Mouse (Mus musculus): Measurements from ENCODE around the gene Eif2b1. TPM values are rescaled to one million over a fixed set of nuclear protein-coding genes. Genes with fewer than 3 reads are reported as not detected.

The Eif2b1 gene
- total RNA-seq, 1 experiment from 2014 or later: 23.4 TPM

GRCm38 (mm10) chr5:124523032-124523431 lies 55.9 kb downstream of the Eif2b1 start:
- ATAC-seq (replicated peaks; ENCODE audit: insufficient number of reproducible peaks, low FRiP score, low TSS enrichment, poor library complexity, severe bottlenecking): no peak

- no peak; the same call in 1 of the 2 replicates for ATAC-seq (replicated peaks; ENCODE audit: insufficient number of reproducible peaks, low FRiP score, low TSS enrichment, poor library complexity, severe bottlenecking)
These were observed 57.3 kb downstream of the Eif2b1 start for GRCm38 (mm10) chr5:124521588-124521987.

Other genes starting within 250 kb of the Eif2b1 start
- 91.4 to 168 TPM (median 101 TPM) in 3 replicates for gene Cdk2ap1, start 216.0 kb downstream of the Eif2b1 start, total RNA-seq (2017)
- 178 to 275 TPM (median 193 TPM) in 3 replicates for gene Sbno1, start 153.1 kb downstream of the Eif2b1 start, total RNA-seq (2017)
- gene Kmt5a, start 139.2 kb downstream of the Eif2b1 start, total RNA-seq (2017): 78.3 to 109 TPM (median 102 TPM) in 3 replicates
- 47.8 to 86.1 TPM (median 71.4 TPM) in 3 replicates for gene Rilpl2, start 100.8 kb downstream of the Eif2b1 start, total RNA-seq (2017)
- 7.4 to 12.5 TPM (median 9.8 TPM) in 3 replicates for gene Snrnp35, start 96.0 kb downstream of the Eif2b1 start, total RNA-seq (2017)
- 1.4 to 3.0 TPM in 2 of 3 replicates, not detected in the other for gene Rilpl1, start 47.7 kb downstream of the Eif2b1 start, total RNA-seq (2017)
- gene Tmed2, start 38.4 kb downstream of the Eif2b1 start, total RNA-seq (2017): 574 to 1,047 TPM (median 1,041 TPM) in 3 replicates
- 23.3 to 32.0 TPM (median 28.7 TPM) in 3 replicates for gene Ddx55, start 26.3 kb downstream of the Eif2b1 start, total RNA-seq (2017)
- 12.7 to 25.2 TPM (median 15.0 TPM) in 3 replicates for gene Gtf2h3, start within 50 bp of the Eif2b1 start, total RNA-seq (2017)
- 26.6 to 55.9 TPM (median 27.8 TPM) in 3 replicates for gene Atp6v0a2, start 49.4 kb upstream of the Eif2b1 start, total RNA-seq (2017)
- gene Dnah10, start 146.0 kb upstream of the Eif2b1 start, total RNA-seq (2017): not detected in 3 replicates